Mouse (Mus musculus) G1E (cell line): ENCODE data around the gene Pde8b.

ENCODE experiments used
- CTCF ChIP-seq: IDR thresholded peaks from 2 replicates; pipeline ENCODE4 v1.5.1; 2012; ENCODE audit warnings: low read depth, low read length, inconsistent platforms, mixed read lengths
- GATA1 ChIP-seq: IDR thresholded peaks from 2 replicates; pipeline ENCODE4 v1.6.1; 2012; ENCODE audit warnings: borderline replicate concordance, low read length, inconsistent platforms, mixed read lengths
- GATA2 ChIP-seq: IDR thresholded peaks from 2 replicates; pipeline ENCODE4 v1.6.1; 2012; ENCODE audit warnings: low read depth, low read length, inconsistent platforms, borderline replicate concordance
- POLR2AphosphoS5 ChIP-seq: IDR thresholded peaks from 2 replicates; pipeline ENCODE4 v1.6.1; 2012; ENCODE audit warnings: low read depth, low read length, inconsistent platforms; ENCODE audit not compliant: insufficient replicate concordance
- TAL1 ChIP-seq: conservative IDR thresholded peaks from 2 replicates; pipeline ENCODE4 v1.6.1; 2012; ENCODE audit warnings: low read depth, low read length, inconsistent platforms, mixed read lengths

GRCm38 (mm10) chr13:95231366-95232138, 18.6 kb downstream of the Pde8b start:
- no peak for TF ChIP-seq CTCF
- no peak for TF ChIP-seq POLR2AphosphoS5
- no peak for TF ChIP-seq TAL1
- TF ChIP-seq GATA2: no peak
- no peak for TF ChIP-seq GATA1
